Mouse (Mus musculus) erythroblast, embryonic 14.5 days (primary cell): ENCODE data around the gene Gnai3. TPM values are rescaled to one million over a fixed set of nuclear protein-coding genes. Genes with fewer than 3 reads are reported as not detected.

Source experiments
- H3K27me3 ChIP-seq: 2 replicates; pipeline ENCODE4 v1.6.1; 2012; ENCODE audit warnings: inconsistent platforms; ENCODE audit not compliant: control insufficient read depth
- H3K36me3 ChIP-seq: 2 replicates; pipeline ENCODE4 v1.6.1; 2012; ENCODE audit warnings: mild to moderate bottlenecking, inconsistent platforms; ENCODE audit not compliant: control insufficient read depth
- H3K4me1 ChIP-seq: 2 replicates; pipeline ENCODE4 v1.6.1; 2012; ENCODE audit warnings: inconsistent platforms; ENCODE audit not compliant: control insufficient read depth
- H3K4me3 ChIP-seq: replicated peaks from 2 replicates; pipeline ENCODE3; 2012; ENCODE audit warnings: moderate library complexity, mild to moderate bottlenecking, inconsistent platforms
- H3K9me3 ChIP-seq: 2 replicates; pipeline ENCODE4 v1.6.1; 2012; ENCODE audit warnings: low read length, inconsistent platforms, mixed read lengths; ENCODE audit not compliant: control insufficient read depth
- GATA1 ChIP-seq: IDR thresholded peaks from 2 replicates; pipeline ENCODE4 v1.6.1; 2012; ENCODE audit warnings: low read length, inconsistent platforms, mixed read lengths
- TAL1 ChIP-seq: IDR thresholded peaks from 3 replicates; pipeline ENCODE4 v1.6.1; 2012; ENCODE audit warnings: low read length, inconsistent platforms, mixed read lengths
- polyA plus RNA-seq: library from polyadenylated mRNA; stranded (reverse); fragments of >175 nt; gene quantifications from 2 replicates; pipeline ENCODE4 v1.2.3, GENCODE M21; 2012

Gnai3 gene
- 0.19 and 0.27 TPM in 2 replicates for polyA plus RNA-seq

DNA sequence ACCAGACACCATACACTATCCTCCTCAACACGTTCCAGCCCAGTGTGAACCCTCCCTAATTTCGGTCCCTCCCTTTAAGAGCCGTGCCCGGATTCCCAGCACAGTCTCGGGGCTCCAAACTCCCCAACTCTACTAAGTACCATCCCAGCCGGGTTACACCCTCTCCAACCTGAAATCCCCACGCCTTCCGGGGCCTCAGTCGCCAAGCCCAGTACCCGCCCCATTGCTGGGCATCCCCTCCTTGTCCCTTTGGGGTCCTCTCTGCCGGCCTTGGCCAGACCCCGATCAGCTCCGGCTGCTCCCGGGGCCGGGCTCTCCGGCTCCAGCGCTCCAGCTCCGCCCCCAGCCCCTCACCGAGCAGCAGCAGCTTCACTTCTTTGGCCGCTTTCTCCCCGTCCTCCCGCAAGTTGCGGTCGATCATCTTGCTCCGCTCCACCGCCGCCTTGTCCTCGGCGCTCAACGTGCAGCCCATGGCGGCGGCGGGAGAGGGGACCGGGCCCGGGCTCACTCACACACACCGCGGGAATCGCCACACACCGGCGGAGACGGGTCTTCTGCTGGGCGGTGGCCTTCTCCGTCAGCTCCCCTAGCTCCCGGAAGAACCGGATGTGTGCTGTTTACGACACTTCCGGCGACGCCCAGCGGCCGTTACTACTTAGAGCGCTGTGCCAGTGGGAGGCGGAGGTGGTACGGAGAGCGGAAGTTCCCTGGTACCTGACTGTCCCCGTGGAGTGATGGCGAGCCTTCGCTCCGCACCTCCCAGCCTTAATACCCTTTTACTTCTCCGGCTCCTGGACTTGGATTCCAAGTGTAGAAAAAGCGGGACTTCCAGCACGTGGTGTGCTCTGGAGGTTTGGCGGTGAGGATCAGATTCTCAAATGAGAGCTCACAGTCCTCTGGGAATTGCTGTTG, at the start of gene Gnai3:
Gene Gnai3 (minus strand): TSS at position 613 of the 912 bp plus-strand sequence.
- H3K36me3 ChIP-seq: peaks cover 27% of the 10 kb centered on the region
- peaks cover 53% of the 10 kb centered on the region for H3K4me1 ChIP-seq
- H3K27me3 ChIP-seq: no peaks in the 10 kb centered on the region
- TF ChIP-seq TAL1 (no peak), GATA1 (no peak)
- H3K9me3 ChIP-seq: no peaks in the 10 kb centered on the region
- H3K4me3 ChIP-seq: peak within 1 kb of the TSS; percentile 100

DNA sequence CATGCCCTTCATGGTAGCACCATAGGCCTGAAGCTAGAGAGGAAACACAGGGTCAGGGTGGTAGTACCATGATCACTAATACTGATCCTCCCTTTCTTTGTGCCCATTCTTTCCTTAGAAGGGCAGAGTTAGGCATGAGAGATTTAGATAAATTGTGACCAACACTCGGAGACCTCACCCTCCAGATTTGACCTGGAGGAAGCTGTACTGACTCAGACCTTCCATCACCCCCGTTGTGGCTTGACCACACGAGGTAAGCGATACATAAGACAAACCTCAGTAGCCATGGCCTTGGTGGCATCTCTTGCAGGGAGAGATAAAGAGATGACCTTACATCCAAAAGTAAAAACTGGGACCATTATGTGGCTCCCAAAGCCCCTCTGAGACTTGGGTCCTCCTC, 49.3 kb upstream of the Gnai3 start:
- Histone ChIP-seq H3K4me1 (peaks cover 39% of the 10 kb centered on the region), H3K27me3 (peaks cover under 1% of the 10 kb centered on the region; the same call in 1 of the 2 replicates), H3K4me3 (no peak overlapping the region), H3K36me3 (peaks cover 19% of the 10 kb centered on the region), H3K9me3 (no peaks in the 10 kb centered on the region)
- TF ChIP-seq TAL1 (no peak), GATA1 (no peak)

DNA sequence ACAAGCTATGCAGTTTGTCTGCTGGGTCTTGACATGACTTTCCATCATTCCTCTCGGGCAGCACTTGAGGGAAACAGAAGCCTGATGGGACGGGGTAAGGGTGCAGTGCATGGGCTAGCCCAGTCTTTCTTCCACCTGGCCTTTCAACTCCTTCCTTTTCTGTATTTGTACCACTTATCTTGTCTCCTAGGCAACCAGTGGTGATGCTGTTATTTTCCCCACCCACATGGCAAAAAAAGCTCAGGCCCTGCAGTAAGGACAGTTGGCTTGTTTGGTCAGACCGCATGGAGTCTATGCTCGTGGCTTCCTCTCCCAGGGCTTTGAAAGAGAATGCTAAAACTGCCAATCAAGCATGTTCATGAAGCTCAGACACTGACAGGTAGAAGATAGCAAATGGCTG, 47.7 kb upstream of the Gnai3 start:
- no peak overlapping the region for H3K4me3 ChIP-seq
- peaks cover 23% of the 10 kb centered on the region for H3K4me1 ChIP-seq
- peaks cover 9% of the 10 kb centered on the region for H3K27me3 ChIP-seq
- H3K36me3 ChIP-seq: peaks cover 11% of the 10 kb centered on the region
- no peaks in the 10 kb centered on the region for H3K9me3 ChIP-seq
- TF ChIP-seq TAL1: no peak
- TF ChIP-seq GATA1: no peak

DNA sequence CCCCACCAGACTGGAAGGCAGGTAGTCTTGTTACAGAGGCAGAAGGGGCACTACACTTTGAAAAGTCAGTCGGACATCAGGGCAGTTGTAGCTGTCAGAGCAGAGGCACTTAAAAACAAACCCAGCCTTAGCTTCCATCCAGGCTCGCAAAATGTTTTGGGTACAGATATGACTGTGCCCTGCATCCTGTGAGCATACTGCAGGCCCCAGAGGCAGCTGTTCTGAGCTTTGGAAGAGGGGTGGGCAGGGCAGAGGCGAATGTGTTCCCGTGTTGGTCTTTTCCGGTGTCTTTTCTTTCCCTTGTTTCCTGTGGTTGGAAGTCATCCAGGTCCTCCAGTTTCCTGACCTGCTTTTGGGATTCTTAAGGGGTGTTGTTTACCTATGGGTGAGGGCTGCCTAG, 44.0 kb upstream of the Gnai3 start:
- no peaks in the 10 kb centered on the region for H3K36me3 ChIP-seq
- peaks cover 46% of the 10 kb centered on the region for H3K27me3 ChIP-seq
- H3K4me1 ChIP-seq: peaks cover 21% of the 10 kb centered on the region
- no peaks in the 10 kb centered on the region; the same call in 1 of the 2 replicates for H3K9me3 ChIP-seq
- H3K4me3 ChIP-seq: no peak overlapping the region
- TF ChIP-seq GATA1 (no peak), TAL1 (no peak)

DNA sequence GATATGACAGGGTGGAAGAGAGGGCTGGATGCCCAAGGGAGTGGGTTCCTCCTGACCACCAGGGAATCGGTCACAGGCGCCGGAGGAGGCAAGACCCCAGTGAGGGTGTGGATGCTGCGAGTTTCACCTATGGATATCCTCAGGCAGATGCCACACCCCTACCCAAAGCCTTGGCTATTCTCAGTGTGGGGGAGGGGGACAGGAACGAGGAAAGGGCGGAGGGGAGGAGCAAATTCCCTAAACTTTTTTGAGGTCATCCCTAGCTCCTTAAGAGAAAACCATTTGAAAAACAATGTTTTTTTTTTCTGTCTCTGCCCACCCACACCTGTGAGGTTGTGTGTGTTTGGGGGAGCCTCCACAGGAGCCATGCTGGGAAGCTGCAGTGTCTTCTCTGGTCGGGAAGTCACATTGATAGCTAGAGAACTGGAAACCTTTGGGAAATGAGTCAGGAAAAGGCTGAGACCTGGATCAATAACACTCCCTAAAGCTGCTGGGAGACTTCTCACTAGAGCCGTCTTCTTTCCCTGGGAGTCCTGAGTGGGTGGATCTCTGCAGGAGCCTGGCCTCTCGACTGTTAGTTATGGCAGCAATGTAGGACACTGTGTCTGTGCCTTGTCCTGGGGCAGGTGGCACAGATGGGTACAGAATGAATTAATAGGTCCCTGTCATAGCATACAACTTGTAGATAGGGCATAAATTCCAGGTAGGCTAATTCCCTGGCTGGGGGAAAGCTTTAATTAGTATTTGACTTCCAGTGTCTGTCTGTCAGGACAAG, 43.0 kb upstream of the Gnai3 start:
- H3K36me3 ChIP-seq: no peaks in the 10 kb centered on the region
- peaks cover 19% of the 10 kb centered on the region for H3K4me1 ChIP-seq
- no peak for TF ChIP-seq GATA1
- no peak for TF ChIP-seq TAL1
- H3K9me3 ChIP-seq: no peaks in the 10 kb centered on the region; the same call in 1 of the 2 replicates
- H3K27me3 ChIP-seq: peaks cover 56% of the 10 kb centered on the region
- no peak overlapping the region for H3K4me3 ChIP-seq

DNA sequence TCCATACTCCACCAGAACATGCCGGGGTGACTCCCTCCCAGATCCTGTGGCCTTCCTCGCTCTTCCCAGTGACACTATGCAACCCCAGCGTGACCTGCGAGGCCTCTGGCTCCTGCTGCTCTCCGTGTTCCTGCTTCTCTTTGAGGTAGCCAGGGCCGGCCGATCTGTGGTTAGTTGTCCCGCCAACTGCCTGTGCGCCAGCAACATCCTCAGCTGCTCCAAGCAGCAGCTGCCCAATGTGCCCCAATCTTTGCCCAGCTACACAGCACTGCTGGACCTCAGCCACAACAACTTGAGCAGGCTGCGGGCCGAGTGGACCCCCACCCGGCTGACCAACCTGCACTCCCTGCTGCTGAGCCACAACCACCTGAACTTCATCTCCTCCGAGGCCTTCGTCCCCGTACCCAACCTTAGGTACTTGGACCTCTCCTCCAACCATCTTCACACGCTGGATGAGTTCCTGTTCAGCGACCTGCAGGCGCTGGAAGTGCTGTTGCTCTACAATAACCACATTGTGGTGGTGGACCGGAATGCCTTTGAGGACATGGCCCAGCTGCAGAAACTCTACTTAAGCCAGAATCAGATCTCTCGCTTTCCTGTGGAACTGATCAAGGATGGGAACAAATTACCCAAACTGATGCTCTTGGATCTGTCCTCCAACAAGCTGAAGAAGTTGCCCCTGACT, 41.3 kb upstream of the Gnai3 start:
- Histone ChIP-seq H3K36me3 (no peaks in the 10 kb centered on the region), H3K4me1 (peaks cover 18% of the 10 kb centered on the region), H3K9me3 (no peaks in the 10 kb centered on the region; the same call in 1 of the 2 replicates), H3K4me3 (no peak overlapping the region), H3K27me3 (peaks cover 65% of the 10 kb centered on the region)
- TF ChIP-seq GATA1: no peak
- no peak for TF ChIP-seq TAL1

DNA sequence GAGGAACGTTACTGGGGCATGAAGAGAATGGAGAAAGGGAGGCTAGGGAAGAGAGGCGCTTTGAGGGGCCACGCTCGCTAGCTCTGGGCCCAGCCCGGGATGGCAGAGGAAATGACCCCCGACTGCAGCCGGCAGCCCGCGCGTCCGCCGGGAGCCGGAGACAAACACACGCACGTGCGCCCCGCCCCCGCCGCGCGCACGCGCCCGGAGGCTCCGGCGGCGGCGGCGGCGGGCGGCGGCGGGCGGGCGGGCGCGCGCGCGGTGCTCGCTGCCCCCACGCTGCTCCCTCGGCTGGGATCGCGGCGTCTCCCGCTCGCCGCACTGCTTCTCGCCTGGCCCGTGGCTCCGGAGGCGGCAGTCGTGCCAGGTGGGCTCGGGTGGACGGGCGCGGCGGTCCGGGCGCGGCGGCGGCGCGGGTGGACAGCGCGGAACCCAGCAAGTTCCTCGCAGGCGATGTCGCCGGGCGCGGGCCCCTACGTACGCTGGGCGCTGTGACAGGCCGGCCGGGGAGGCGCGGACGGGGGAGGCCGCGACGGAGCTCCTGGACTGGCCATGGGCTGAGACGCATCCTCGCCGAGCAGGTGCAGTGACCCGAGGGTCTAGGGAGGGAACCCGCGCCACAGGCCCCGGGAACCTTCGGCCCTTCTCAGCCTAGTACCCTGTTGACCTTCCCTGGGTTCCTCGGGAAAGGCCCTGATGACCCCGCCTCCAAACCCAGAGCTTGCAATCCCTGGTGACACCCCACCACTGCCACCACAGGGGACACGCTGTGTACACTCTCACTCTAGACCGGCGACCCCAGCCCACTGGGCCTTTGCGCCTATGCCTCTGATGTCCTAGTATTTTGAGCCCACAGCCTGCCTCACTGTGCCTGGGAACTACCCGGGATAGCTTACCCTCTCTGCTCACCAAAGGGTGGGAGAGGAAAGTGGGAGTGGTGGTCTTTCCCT, 40.4 kb upstream of the Gnai3 start, which contains the start of gene Amigo1:
Gene Amigo1 (plus strand): TSS at position 238 of the 950 bp plus-strand sequence.
- H3K9me3 ChIP-seq: no peaks in the 10 kb centered on the region; the same call in 1 of the 2 replicates
- no peaks in the 10 kb centered on the region for H3K36me3 ChIP-seq
- H3K27me3 ChIP-seq: peaks cover 67% of the 10 kb centered on the region
- TF ChIP-seq TAL1: no peak
- no peak for TF ChIP-seq GATA1
- peaks cover 18% of the 10 kb centered on the region for H3K4me1 ChIP-seq
- peak within 1 kb of the TSS; percentile 67 for H3K4me3 ChIP-seq
